Mouse (Mus musculus): ENCODE measurements around the gene Hprt. TPM values are rescaled to one million over a fixed set of nuclear protein-coding genes. Genes with fewer than 3 reads are reported as not detected.
"Not testable (repeated sequence)": the region's sequence is repeated elsewhere in the genome, so short reads cannot be mapped to it uniquely, and the experiment has no call there.

Gene Hprt
- polyA plus RNA-seq, 1 experiment: 57.4 TPM

- not testable (repeated sequence) for H3K4me3 ChIP-seq (ENCODE audit: insufficient read depth, poor library complexity, severe bottlenecking); H3ac ChIP-seq (ENCODE audit: control insufficient read depth, insufficient read length, low read depth); H3K27me3 ChIP-seq (ENCODE audit: control insufficient read depth, insufficient read depth, insufficient read length); H3K79me2 ChIP-seq (ENCODE audit: control insufficient read depth, insufficient read depth); H3K79me3 ChIP-seq (ENCODE audit: low read depth)
- peaks cover 18% of the 10 kb centered on the region for H3K36me3 ChIP-seq (ENCODE audit: control insufficient read depth, insufficient read depth)
- TF ChIP-seq CEBPB (IDR thresholded peaks at IDR 0.05; ENCODE audit: low read depth): peak; percentile 7
Measured at GRCm38 (mm10) chrX:53004887-53005286, 16.9 kb downstream of the Hprt start.

GRCm38 (mm10) chrX:53006062-53006461, 18.1 kb downstream of the Hprt start:
- Histone ChIP-seq H3K79me2 (ENCODE audit: control insufficient read depth, insufficient read depth) (no peaks in the 10 kb centered on the region), H3K36me3 (ENCODE audit: control insufficient read depth, insufficient read depth) (peaks cover 14% of the 10 kb centered on the region), H3K79me3 (ENCODE audit: low read depth) (no peaks in the 10 kb centered on the region), H3ac (ENCODE audit: control insufficient read depth, insufficient read length, low read depth) (no peak overlapping the region), H3K4me3 (ENCODE audit: insufficient read depth, poor library complexity, severe bottlenecking) (no peak overlapping the region), H3K27me3 (ENCODE audit: control insufficient read depth, insufficient read depth, insufficient read length) (no peaks in the 10 kb centered on the region)
- TF ChIP-seq MYOG (IDR thresholded peaks at IDR 0.05; ENCODE audit: control insufficient read depth, extremely low read depth, insufficient read length) (no peak), MYOD1 (IDR thresholded peaks at IDR 0.05; ENCODE audit: control insufficient read depth, insufficient read length, low read depth) (no peak), CTCF (IDR thresholded peaks at IDR 0.05; ENCODE audit: control insufficient read depth, insufficient read depth, insufficient read length) (no peak), CEBPB (IDR thresholded peaks at IDR 0.05; ENCODE audit: low read depth) (no peak), MAX (IDR thresholded peaks at IDR 0.05) (no peak), USF1 (IDR thresholded peaks at IDR 0.05; ENCODE audit: low read depth) (no peak), FOSL1 (IDR thresholded peaks at IDR 0.05; ENCODE audit: insufficient read depth, low read length, poor library complexity, severe bottlenecking) (no peak)

DNA sequence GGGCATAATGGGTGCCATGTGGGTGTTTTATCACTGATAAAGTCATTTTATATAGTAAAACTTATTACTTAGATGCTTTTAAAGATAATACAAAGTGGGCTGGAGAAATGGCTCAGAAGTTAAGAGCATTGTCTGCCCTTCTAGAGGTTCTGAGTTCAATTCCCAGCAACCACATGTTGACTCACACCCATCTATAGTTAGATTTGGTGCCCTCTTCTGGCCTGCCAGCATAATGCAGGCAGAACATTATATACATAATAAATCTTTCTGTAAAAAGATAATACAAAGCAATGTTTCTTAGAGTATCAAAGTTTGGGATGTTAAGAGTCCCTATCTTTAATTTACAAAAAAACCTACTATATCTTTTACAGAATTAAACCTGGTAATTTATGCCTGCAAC, 27.6 kb downstream of the Hprt start:
- no peak for TF ChIP-seq USF1 (IDR thresholded peaks at IDR 0.05; ENCODE audit: low read depth)
- no peak for TF ChIP-seq CEBPB (IDR thresholded peaks at IDR 0.05; ENCODE audit: low read depth)
- TF ChIP-seq CTCF (IDR thresholded peaks at IDR 0.05; ENCODE audit: control insufficient read depth, insufficient read depth, insufficient read length): no peak
- TF ChIP-seq FOSL1 (IDR thresholded peaks at IDR 0.05; ENCODE audit: insufficient read depth, low read length, poor library complexity, severe bottlenecking): no peak
- no peak for TF ChIP-seq MYOG (IDR thresholded peaks at IDR 0.05; ENCODE audit: control insufficient read depth, extremely low read depth, insufficient read length)
- no peak for TF ChIP-seq MAX (IDR thresholded peaks at IDR 0.05)
- TF ChIP-seq MYOD1 (IDR thresholded peaks at IDR 0.05; ENCODE audit: control insufficient read depth, insufficient read length, low read depth): no peak
- no peaks in the 10 kb centered on the region for H3K27me3 ChIP-seq (ENCODE audit: control insufficient read depth, insufficient read depth, insufficient read length)
- H3K4me3 ChIP-seq (ENCODE audit: insufficient read depth, poor library complexity, severe bottlenecking): no peak overlapping the region
- no peaks in the 10 kb centered on the region for H3K79me2 ChIP-seq (ENCODE audit: control insufficient read depth, insufficient read depth)
- no peaks in the 10 kb centered on the region for H3K79me3 ChIP-seq (ENCODE audit: low read depth)
- H3K36me3 ChIP-seq (ENCODE audit: control insufficient read depth, insufficient read depth): peaks cover 27% of the 10 kb centered on the region
- H3ac ChIP-seq (ENCODE audit: control insufficient read depth, insufficient read length, low read depth): no peak overlapping the region

- Histone ChIP-seq H3ac (ENCODE audit: control insufficient read depth, insufficient read length, low read depth) (no peak overlapping the region), H3K4me3 (ENCODE audit: insufficient read depth, poor library complexity, severe bottlenecking) (no peak overlapping the region), H3K79me2 (ENCODE audit: control insufficient read depth, insufficient read depth) (no peaks in the 10 kb centered on the region), H3K36me3 (ENCODE audit: control insufficient read depth, insufficient read depth) (peaks cover 13% of the 10 kb centered on the region), H3K79me3 (ENCODE audit: low read depth) (no peaks in the 10 kb centered on the region), H3K27me3 (ENCODE audit: control insufficient read depth, insufficient read depth, insufficient read length) (no peaks in the 10 kb centered on the region)
- no peak for TF ChIP-seq MYOD1 (IDR thresholded peaks at IDR 0.05; ENCODE audit: control insufficient read depth, insufficient read length, low read depth)
- no peak for TF ChIP-seq MYOG (IDR thresholded peaks at IDR 0.05; ENCODE audit: control insufficient read depth, extremely low read depth, insufficient read length)
- no peak for TF ChIP-seq USF1 (IDR thresholded peaks at IDR 0.05; ENCODE audit: low read depth)
- TF ChIP-seq MAX (IDR thresholded peaks at IDR 0.05): no peak
- no peak for TF ChIP-seq CTCF (IDR thresholded peaks at IDR 0.05; ENCODE audit: control insufficient read depth, insufficient read depth, insufficient read length)
- TF ChIP-seq CEBPB (IDR thresholded peaks at IDR 0.05; ENCODE audit: low read depth): no peak
- TF ChIP-seq FOSL1 (IDR thresholded peaks at IDR 0.05; ENCODE audit: insufficient read depth, low read length, poor library complexity, severe bottlenecking): no peak
Measured at GRCm38 (mm10) chrX:53023021-53023420, 35.1 kb downstream of the Hprt start.

DNA sequence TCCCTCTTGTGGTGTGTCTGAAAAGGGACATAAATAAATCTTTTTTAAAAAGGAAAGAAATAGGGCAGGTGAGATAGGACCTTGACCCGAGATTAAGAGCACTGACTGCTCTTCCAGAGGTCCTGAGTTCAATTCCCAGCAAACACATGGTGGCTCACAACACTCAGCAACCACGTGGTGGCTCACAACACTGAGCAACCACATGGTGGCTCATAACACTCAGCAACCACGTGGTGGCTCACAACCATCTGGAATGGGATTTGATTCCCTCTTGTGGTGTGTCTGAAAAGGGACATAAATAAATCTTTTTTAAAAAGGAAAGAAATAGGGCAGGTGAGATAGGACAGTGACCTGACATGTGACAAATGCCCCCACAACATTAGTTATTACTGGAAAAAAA, 36.3 kb downstream of the Hprt start:
- not testable (repeated sequence) for H3K4me3 ChIP-seq (ENCODE audit: insufficient read depth, poor library complexity, severe bottlenecking); H3K27me3 ChIP-seq (ENCODE audit: control insufficient read depth, insufficient read depth, insufficient read length); H3ac ChIP-seq (ENCODE audit: control insufficient read depth, insufficient read length, low read depth); H3K79me2 ChIP-seq (ENCODE audit: control insufficient read depth, insufficient read depth); H3K79me3 ChIP-seq (ENCODE audit: low read depth)
- H3K36me3 ChIP-seq (ENCODE audit: control insufficient read depth, insufficient read depth): peaks cover 13% of the 10 kb centered on the region
- TF ChIP-seq USF1 (IDR thresholded peaks at IDR 0.05; ENCODE audit: low read depth): peak; percentile 74
- peak; percentile 96 for TF ChIP-seq MAX (IDR thresholded peaks at IDR 0.05)

DNA sequence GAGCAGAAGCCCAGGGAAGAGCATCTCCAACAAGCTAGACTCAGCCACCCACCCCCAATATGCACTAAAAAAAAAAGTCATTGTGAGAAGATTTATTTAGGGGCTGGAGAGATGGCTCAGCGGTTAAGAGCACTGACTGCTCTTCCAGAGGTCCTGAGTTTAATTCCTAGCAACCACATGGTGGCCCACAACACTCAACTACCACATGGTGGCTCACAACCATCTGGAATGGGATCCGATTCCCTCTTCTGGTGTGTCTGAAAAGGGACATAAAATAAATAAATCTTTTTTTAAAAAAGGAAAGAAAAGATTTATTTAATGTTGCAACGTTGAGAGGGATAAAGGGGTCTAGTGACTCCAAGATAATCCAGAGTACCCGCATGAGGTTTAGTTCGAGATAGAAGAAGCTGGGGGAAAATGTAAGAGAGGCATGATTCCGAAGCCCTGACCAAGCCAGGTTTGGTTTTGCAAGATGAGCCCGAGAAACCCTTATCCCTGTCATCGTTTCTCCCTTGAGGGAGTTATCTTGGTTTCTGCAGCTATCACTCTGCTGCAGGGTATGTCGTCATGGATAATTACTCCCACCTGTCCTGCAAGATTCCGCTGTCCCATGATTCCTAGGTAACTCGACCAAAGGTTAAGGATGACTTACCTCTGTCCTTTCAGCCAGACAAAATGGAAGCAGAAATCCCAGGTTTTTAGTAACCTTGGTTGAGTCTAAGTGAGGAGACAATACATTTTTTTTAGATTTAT, 37.7 kb downstream of the Hprt start:
- Histone ChIP-seq H3K36me3 (ENCODE audit: control insufficient read depth, insufficient read depth) (peaks cover 13% of the 10 kb centered on the region), H3ac (ENCODE audit: control insufficient read depth, insufficient read length, low read depth) (no peak overlapping the region), H3K79me2 (ENCODE audit: control insufficient read depth, insufficient read depth) (no peaks in the 10 kb centered on the region), H3K4me3 (ENCODE audit: insufficient read depth, poor library complexity, severe bottlenecking) (no peak overlapping the region), H3K27me3 (ENCODE audit: control insufficient read depth, insufficient read depth, insufficient read length) (no peaks in the 10 kb centered on the region), H3K79me3 (ENCODE audit: low read depth) (no peaks in the 10 kb centered on the region)
- TF ChIP-seq FOSL1 (IDR thresholded peaks at IDR 0.05; ENCODE audit: insufficient read depth, low read length, poor library complexity, severe bottlenecking) (no peak), MYOG (IDR thresholded peaks at IDR 0.05; ENCODE audit: control insufficient read depth, extremely low read depth, insufficient read length) (no peak), MAX (IDR thresholded peaks at IDR 0.05) (no peak), CEBPB (IDR thresholded peaks at IDR 0.05; ENCODE audit: low read depth) (no peak), USF1 (IDR thresholded peaks at IDR 0.05; ENCODE audit: low read depth) (no peak), CTCF (IDR thresholded peaks at IDR 0.05; ENCODE audit: control insufficient read depth, insufficient read depth, insufficient read length) (no peak), MYOD1 (IDR thresholded peaks at IDR 0.05; ENCODE audit: control insufficient read depth, insufficient read length, low read depth) (no peak)

Measured in C2C12 (cell line).